Mouse (Mus musculus) kidney, embryonic 15.5 days (tissue): Measurements from ENCODE around the gene Prcp. TPM values are rescaled to one million over a fixed set of nuclear protein-coding genes. Genes with fewer than 3 reads are reported as not detected.

Source experiments
- polyA plus RNA-seq: library from polyadenylated mRNA; unstranded; fragments of >200 nt; fragmentation: Nextera tagmentation; extraction: Ambion mirVana; gene quantifications from 2 replicates; pipeline ENCODE4 v1.2.1, GENCODE M21; 2015

Gene Prcp
- polyA plus RNA-seq, 1 experiment from 2014 or later, result 22.7 TPM

Other genes starting within 250 kb of the Prcp start
- 6.2 and 7.7 TPM in 2 replicates for gene Ankrd42, start 237.3 kb upstream of the Prcp start, polyA plus RNA-seq
- 21.9 TPM in 2 replicates for gene Pcf11, start 204.5 kb upstream of the Prcp start, polyA plus RNA-seq
- gene Rab30, start 132.9 kb upstream of the Prcp start, polyA plus RNA-seq, result 8.2 and 8.3 TPM in 2 replicates
- gene Ddias, start 223 bp upstream of the Prcp start, polyA plus RNA-seq, result 12.2 and 16.7 TPM in 2 replicates
- 2.9 and 3.4 TPM in 2 replicates for gene Fam181b, start 205.4 kb downstream of the Prcp start, polyA plus RNA-seq